Mouse (Mus musculus): Measurements from ENCODE around the gene Krt12.

DNA sequence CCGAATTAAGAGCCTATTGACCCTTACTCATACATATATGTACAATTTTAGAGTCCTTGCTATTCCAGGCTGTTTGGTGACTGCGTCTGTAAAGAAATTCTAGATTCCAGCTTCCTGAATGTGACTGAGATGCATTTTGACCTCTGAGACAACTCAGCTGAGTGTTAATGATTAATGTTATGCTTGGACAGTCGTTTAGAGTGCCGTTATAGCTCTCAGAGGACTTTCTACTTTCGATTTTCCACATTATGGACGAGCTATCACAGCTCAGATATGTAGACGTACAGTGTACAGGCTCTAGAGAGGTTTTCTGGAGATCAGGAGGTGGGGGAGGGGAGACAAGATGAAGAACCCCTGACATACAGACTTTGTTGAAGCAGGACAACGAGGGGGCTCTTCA lies 19.2 kb upstream of the Krt12 start:
- TF ChIP-seq CTCF (IDR thresholded peaks at IDR 0.05; ENCODE audit: low read depth, low read length): no peak
- TF ChIP-seq POLR2A (IDR thresholded peaks at IDR 0.05; ENCODE audit: extremely low read depth, insufficient read depth, low read length): no peak

Data from liver, adult 2 months (tissue).